ENCODE assay signal across 8 mouse cellular contexts in genomic region chr8:70653226-70653625, GRCm38 (mm10). TPM values are rescaled to one million over a fixed set of nuclear protein-coding genes. Genes with fewer than 3 reads are reported as not detected.
DNase-seq lines count a peak whose midpoint lies in the region; TF ChIP-seq lines count a peak whose summit lies in the region.

No protein-coding gene starts in this region.

- DNase-seq in heart, adult 2 months: peak; percentile 59 to 74
- DNase-seq in heart, adult 9 months (ENCODE audit: low spot score in 2 of 2): no peak
- peak; percentile 87 to 88 for DNase-seq in B cell, adult 2 months
- peak; percentile 89 for DNase-seq in adipocyte (ENCODE audit: low spot score)
- peak; percentile 52 to 77 for DNase-seq in heart, postnatal 10 days
- DNase-seq in lung, adult 18-20 months: peak; percentile 74 to 76
- DNase-seq in spleen, postnatal 4 days (ENCODE audit: low spot score in 2 of 2): peak; percentile 61 to 83
- no peak for DNase-seq in layer of hippocampus, adult 11-12 months (ENCODE audit: low spot score)

- peaks cover 13% of the 10 kb centered on the region for H3K4me1 ChIP-seq in heart, adult 2 months (ENCODE audit: control insufficient read depth, insufficient read depth, low read length)

- TF ChIP-seq POLR2A in heart, adult 2 months (IDR thresholded peaks at IDR 0.05; ENCODE audit: insufficient read depth, low read depth, low read length): 0 out of 2 replicates have a peak, but pooled peaks have one; percentile 8

- H3K4me3 ChIP-seq in heart, adult 2 months: no peak overlapping the region

- TF ChIP-seq CTCF in heart, adult 2 months (IDR thresholded peaks at IDR 0.05): peak; percentile 93

- H3K27ac ChIP-seq in heart, adult 2 months: no peak overlapping the region

- no peak overlapping the region for H3K9ac ChIP-seq in heart, adult 2 months (ENCODE audit: low read depth, low read length)

- intact Hi-C loops in heart, adult 2 months (cut with DNase I): loop anchor here (1.0 kb wide), 2 partner anchors 24 to 41 kb away; no protein-coding TSS in a partner anchor
- intact Hi-C loops in heart, postnatal 10 days (cut with DNase I): loop anchor here (1.0 to 5.0 kb wide), 2 partner anchors 24 to 41 kb away; no protein-coding TSS in a partner anchor

- 61% methylated on average over 2 of the region's 2 CpGs for WGBS in heart, adult 2 months

- peak; percentile 69; the same call in 1 of the 2 replicates for TF ChIP-seq EP300 in heart, adult 2 months (IDR thresholded peaks at IDR 0.05; ENCODE audit: insufficient read depth, low read depth, low read length)

- peaks cover 5% of the 10 kb centered on the region for H3K36me3 ChIP-seq in heart, adult 2 months (ENCODE audit: control insufficient read depth, insufficient read depth, low read length)

- no peaks in the 10 kb centered on the region for H3K27me3 ChIP-seq in heart, adult 2 months (ENCODE audit: control insufficient read depth, insufficient read depth, low read length)

- H3K79me2 ChIP-seq in heart, adult 2 months (replicated peaks; ENCODE audit: control insufficient read depth, insufficient read depth, low read length): no peaks in the 10 kb centered on the region

RNA-seq across cellular contexts. Expression of gene Pgpep1, which starts 7.0 kb away (rescaled TPM):
- 10 to 100 TPM; 39.7 to 48.4 TPM for total RNA-seq in heart, adult 2 months (2021)
- 35.5 and 44.8 TPM in 2 replicates for polyA plus RNA-seq in heart, adult 2 months (2012; rRNA removed)
- total RNA-seq in heart, postnatal 10 days (2021): 10 to 100 TPM; 39.6 to 42.9 TPM

RNA-seq across cellular contexts. Expression of gene Lsm4, which starts 19.8 kb away (rescaled TPM):
- total RNA-seq in heart, adult 2 months (2021): 10 to 100 TPM; 56.9 to 64.2 TPM
- polyA plus RNA-seq in heart, adult 2 months (2012; rRNA removed): 54.1 and 68.3 TPM in 2 replicates
- total RNA-seq in heart, postnatal 10 days (2021): 10 to 100 TPM; 82.8 to 94.1 TPM

RNA-seq across cellular contexts. Expression of gene Gdf15, which starts 21.0 kb away (rescaled TPM):
- total RNA-seq in heart, adult 2 months (2021): 1 to 10 TPM; 1.1 to 2.0 TPM
- polyA plus RNA-seq in heart, adult 2 months (2012; rRNA removed): 0.38 and 3.8 TPM in 2 replicates
- total RNA-seq in heart, postnatal 10 days (2021): 1 to 10 TPM in 1 of 2 experiments, under 1 TPM in 1; 0.86 to 1.1 TPM

RNA-seq across cellular contexts. Expression of gene Lrrc25, which starts 37.3 kb away (rescaled TPM):
- total RNA-seq in heart, adult 2 months (2021): 1 to 10 TPM; 1.6 to 1.8 TPM
- 3.6 and 4.5 TPM in 2 replicates for polyA plus RNA-seq in heart, adult 2 months (2012; rRNA removed)
- total RNA-seq in heart, postnatal 10 days (2021): 1 to 10 TPM; 1.1 to 1.6 TPM

RNA-seq across cellular contexts. Expression of gene Ssbp4, which starts 44.6 kb away (rescaled TPM):
- total RNA-seq in heart, adult 2 months (2021): 10 to 100 TPM; 34.6 to 35.8 TPM
- 45.6 and 72.8 TPM in 2 replicates for polyA plus RNA-seq in heart, adult 2 months (2012; rRNA removed)
- total RNA-seq in heart, postnatal 10 days (2021): 10 to 100 TPM; 54.7 to 55.6 TPM

Comparison
In these comparisons a context has a peak if more than half of its experiments do, and no peak if none do; other contexts are left out.
1. DNase-seq: peak in heart, adult 2 months (2 of 2), B cell, adult 2 months (2 of 2), adipocyte (single experiment), heart, postnatal 10 days (2 of 2), lung, adult 18-20 months (2 of 2) and spleen, postnatal 4 days (2 of 2); none in heart, adult 9 months (0 of 2) and layer of hippocampus, adult 11-12 months (single experiment).